Mouse (Mus musculus) erythroid progenitor cell, adult 5-6 weeks (primary cell): ENCODE measurements around the gene Ppard. TPM values are rescaled to one million over a fixed set of nuclear protein-coding genes. Genes with fewer than 3 reads are reported as not detected.

ENCODE experiments used
- ATAC-seq: replicated peaks from 2 replicates; pipeline ENCODE4 v1.8.0; 2016; ENCODE audit warnings: moderate number of reproducible peaks, mild to moderate bottlenecking, moderate TSS enrichment, inconsistent platforms; ENCODE audit not compliant: poor library complexity, low FRiP score, severe bottlenecking
- total RNA-seq, 2 experiments: library from RNA; stranded (forward) in 1 of 2; stranded (reverse) in 1 of 2; fragments of 150-400 nt in 1 of 2; fragments of 186-747, 209-891 nt in 1 of 2; gene quantifications; 2 replicates each; pipeline versions ENCODE4 v1.2.3 to v1.2.4; 2015 to 2017; ENCODE audit warnings: low replicate concordance in 2 of 2

Gene Ppard
- total RNA-seq, 2 experiments from 2014 or later = 1.7 to 2.9 TPM

GRCm38 (mm10) chr17:28350466-28351352, 118.2 kb downstream of the Ppard start, which contains the start of gene Tead3:
TSS of gene Tead3 (minus strand) at chr17:28350817.
- no peak for ATAC-seq

Other genes with a start within 250 kb of the Ppard start
- gene Tcp11, start 152.1 kb upstream of the Ppard start, total RNA-seq (2015; ENCODE audit: low replicate concordance) = not detected in 2 replicates
- gene Tcp11, start 152.1 kb upstream of the Ppard start, total RNA-seq (2017; ENCODE audit: low replicate concordance) = not detected in 2 replicates
- gene Scube3, start 90.6 kb upstream of the Ppard start, total RNA-seq (2015; ENCODE audit: low replicate concordance) = not detected in 2 replicates
- gene Scube3, start 90.6 kb upstream of the Ppard start, total RNA-seq (2017; ENCODE audit: low replicate concordance) = not detected in 2 replicates
- 5.8 TPM in 1 of 2 replicates, not detected in the other for gene Zfp523, start 55.6 kb upstream of the Ppard start, total RNA-seq (2015; ENCODE audit: low replicate concordance)
- 1.4 and 7.9 TPM in 2 replicates for gene Zfp523, start 55.6 kb upstream of the Ppard start, total RNA-seq (2017; ENCODE audit: low replicate concordance)
- 5.8 and 13.8 TPM in 2 replicates for gene Def6, start 24.9 kb upstream of the Ppard start, total RNA-seq (2015; ENCODE audit: low replicate concordance)
- 17.2 and 17.8 TPM in 2 replicates for gene Def6, start 24.9 kb upstream of the Ppard start, total RNA-seq (2017; ENCODE audit: low replicate concordance)
- gene Fance, start 80.8 kb downstream of the Ppard start, total RNA-seq (2015; ENCODE audit: low replicate concordance) = 9.7 and 10.5 TPM in 2 replicates
- 0.76 and 9.8 TPM in 2 replicates for gene Fance, start 80.8 kb downstream of the Ppard start, total RNA-seq (2017; ENCODE audit: low replicate concordance)
- 515 and 750 TPM in 2 replicates for gene Rpl10a, start 95.8 kb downstream of the Ppard start, total RNA-seq (2015; ENCODE audit: low replicate concordance)
- gene Rpl10a, start 95.8 kb downstream of the Ppard start, total RNA-seq (2017; ENCODE audit: low replicate concordance) = 184 and 203 TPM in 2 replicates
- not detected in 2 replicates for gene Tead3, start 118.1 kb downstream of the Ppard start, total RNA-seq (2015; ENCODE audit: low replicate concordance)
- not detected in 2 replicates for gene Tead3, start 118.1 kb downstream of the Ppard start, total RNA-seq (2017; ENCODE audit: low replicate concordance)
- gene Tulp1, start 132.5 kb downstream of the Ppard start, total RNA-seq (2015; ENCODE audit: low replicate concordance) = not detected in 2 replicates
- not detected in 2 replicates for gene Tulp1, start 132.5 kb downstream of the Ppard start, total RNA-seq (2017; ENCODE audit: low replicate concordance)